Mouse (Mus musculus) embryonic facial prominence, embryonic 15.5 days (tissue): Measurements from ENCODE around the gene Foxk1. TPM values are rescaled to one million over a fixed set of nuclear protein-coding genes. Genes with fewer than 3 reads are reported as not detected.

ENCODE experiments used
- ATAC-seq: fragments of 200-750 bp; cut with Nextera tagmentation; 2 replicates; pipeline ENCODE4 v1.8.0; 2017; ENCODE audit warnings: low read depth, moderate TSS enrichment; ENCODE audit not compliant: insufficient number of reproducible peaks, low FRiP score, low TSS enrichment
- H3K27ac ChIP-seq: fragments of 300-500 bp; sonication (generic); replicated peaks from 2 replicates; pipeline ENCODE4 v1.5.1; 2015; ENCODE audit warnings: mild to moderate bottlenecking, inconsistent platforms
- H3K27me3 ChIP-seq: fragments of 300-500 bp; sonication (generic); 2 replicates; pipeline ENCODE4 v1.6.1; 2015; ENCODE audit warnings: inconsistent platforms
- H3K36me3 ChIP-seq: fragments of 300-500 bp; sonication (generic); 2 replicates; pipeline ENCODE4 v1.6.1; 2015; ENCODE audit warnings: mild to moderate bottlenecking, inconsistent platforms
- H3K4me1 ChIP-seq: fragments of 300-500 bp; sonication (generic); 2 replicates; pipeline ENCODE4 v1.6.1; 2015; ENCODE audit warnings: inconsistent platforms
- H3K4me2 ChIP-seq: fragments of 300-500 bp; sonication (generic); replicated peaks from 2 replicates; pipeline ENCODE4 v1.6.1; 2015; ENCODE audit warnings: mild to moderate bottlenecking, inconsistent platforms
- H3K4me3 ChIP-seq: fragments of 300-500 bp; sonication (generic); replicated peaks from 2 replicates; pipeline ENCODE4 v1.5.1; 2015; ENCODE audit warnings: mild to moderate bottlenecking, inconsistent platforms
- H3K9ac ChIP-seq: fragments of 300-500 bp; sonication (generic); 2 replicates; pipeline ENCODE4 v1.6.1; 2015; ENCODE audit warnings: inconsistent platforms
- H3K9me3 ChIP-seq: fragments of 300-500 bp; sonication (generic); replicated peaks from 2 replicates; pipeline ENCODE4 v1.6.1; 2016; ENCODE audit warnings: inconsistent platforms
- WGBS: fragments of 180-500 bp; shearing (Covaris S2); methylation state at CpG from one replicate; pipeline ENCODE4 v1.1.7; 2015; 5-methylcytosine and 5-hydroxymethylcytosine counted together
- polyA plus RNA-seq: library from polyadenylated mRNA; unstranded; fragments of >200 nt; fragmentation: Nextera tagmentation; extraction: Ambion mirVana; gene quantifications from 2 replicates; pipeline ENCODE4 v1.2.1, GENCODE M21; 2015

Gene Foxk1
- polyA plus RNA-seq, 1 experiment from 2014 or later: 6.6 TPM

DNA sequence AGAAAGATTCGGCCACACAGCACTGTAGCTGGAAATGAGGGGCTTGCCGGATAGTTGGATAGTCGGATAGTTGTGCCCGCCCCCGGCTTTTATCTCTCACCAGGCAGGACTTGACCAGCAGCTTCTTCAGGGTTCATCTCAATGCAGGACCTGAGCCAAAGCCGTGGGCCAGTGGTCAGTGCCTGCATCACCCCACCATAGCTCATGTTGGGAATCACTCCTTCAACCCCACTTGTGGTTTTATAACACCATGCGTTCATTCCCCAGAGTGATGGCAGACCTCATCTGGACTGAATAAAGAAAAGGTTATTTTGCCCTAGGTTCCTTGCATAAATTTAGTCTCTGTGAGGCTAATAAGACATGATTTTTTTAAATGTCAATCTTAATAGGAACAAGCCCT, 9.1 kb downstream of the Foxk1 start:
- Histone ChIP-seq H3K27ac (peak overlapping the region; percentile 58; the same call in 1 of the 2 replicates), H3K9me3 (no peaks in the 10 kb centered on the region), H3K36me3 (peaks cover 5% of the 10 kb centered on the region), H3K9ac (no peak overlapping the region), H3K4me3 (no peak overlapping the region), H3K4me2 (no peak overlapping the region), H3K4me1 (peaks cover 82% of the 10 kb centered on the region), H3K27me3 (no peaks in the 10 kb centered on the region)
- ATAC-seq: no peak
- 31% methylated on average over 7 of the region's 7 CpGs for WGBS

DNA sequence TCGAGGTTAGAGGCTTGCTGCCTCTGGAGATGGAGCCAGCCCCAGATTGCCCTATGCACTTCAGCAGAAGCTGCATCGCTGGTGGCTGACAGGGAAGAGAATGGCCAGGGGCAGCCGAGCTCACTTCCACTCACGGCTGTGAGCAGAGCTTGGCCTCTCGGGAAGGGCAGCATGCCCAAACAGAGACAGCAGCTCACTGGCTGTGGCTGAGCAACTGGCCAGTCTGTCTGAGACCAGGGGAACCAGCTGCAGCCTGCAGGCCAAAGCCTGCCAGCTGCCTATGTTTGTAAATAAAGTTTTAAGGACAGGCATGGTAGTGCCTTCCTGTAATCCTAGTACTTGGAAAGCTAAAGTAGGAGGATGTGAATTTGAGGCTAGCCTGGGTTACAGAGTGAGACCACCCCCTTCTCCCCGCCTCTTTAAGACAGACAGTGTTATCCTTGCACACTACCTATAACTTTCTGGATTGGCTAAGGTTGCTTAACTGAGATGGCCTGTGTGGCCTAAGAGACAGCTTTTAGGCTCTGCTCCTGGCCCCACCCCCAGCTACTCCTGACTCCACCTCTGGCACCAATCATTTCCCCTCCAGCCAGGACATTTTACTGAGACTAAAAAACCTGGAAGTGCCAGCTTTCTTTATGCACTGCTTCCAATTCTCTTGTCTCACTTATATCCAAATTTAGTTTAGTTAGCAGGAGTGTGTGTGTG, 11.5 kb downstream of the Foxk1 start:
- ATAC-seq: no peak
- H3K4me1 ChIP-seq: peaks cover 74% of the 10 kb centered on the region
- no peaks in the 10 kb centered on the region; the same call in 1 of the 2 replicates for H3K36me3 ChIP-seq
- H3K4me3 ChIP-seq: no peak overlapping the region
- H3K27ac ChIP-seq: peak overlapping the region; percentile 63; the same call in 1 of the 2 replicates
- WGBS: 46% methylated on average over 6 of the region's 6 CpGs
- H3K27me3 ChIP-seq: no peaks in the 10 kb centered on the region
- H3K9ac ChIP-seq: no peak overlapping the region
- no peaks in the 10 kb centered on the region for H3K9me3 ChIP-seq
- H3K4me2 ChIP-seq: no peak overlapping the region

DNA sequence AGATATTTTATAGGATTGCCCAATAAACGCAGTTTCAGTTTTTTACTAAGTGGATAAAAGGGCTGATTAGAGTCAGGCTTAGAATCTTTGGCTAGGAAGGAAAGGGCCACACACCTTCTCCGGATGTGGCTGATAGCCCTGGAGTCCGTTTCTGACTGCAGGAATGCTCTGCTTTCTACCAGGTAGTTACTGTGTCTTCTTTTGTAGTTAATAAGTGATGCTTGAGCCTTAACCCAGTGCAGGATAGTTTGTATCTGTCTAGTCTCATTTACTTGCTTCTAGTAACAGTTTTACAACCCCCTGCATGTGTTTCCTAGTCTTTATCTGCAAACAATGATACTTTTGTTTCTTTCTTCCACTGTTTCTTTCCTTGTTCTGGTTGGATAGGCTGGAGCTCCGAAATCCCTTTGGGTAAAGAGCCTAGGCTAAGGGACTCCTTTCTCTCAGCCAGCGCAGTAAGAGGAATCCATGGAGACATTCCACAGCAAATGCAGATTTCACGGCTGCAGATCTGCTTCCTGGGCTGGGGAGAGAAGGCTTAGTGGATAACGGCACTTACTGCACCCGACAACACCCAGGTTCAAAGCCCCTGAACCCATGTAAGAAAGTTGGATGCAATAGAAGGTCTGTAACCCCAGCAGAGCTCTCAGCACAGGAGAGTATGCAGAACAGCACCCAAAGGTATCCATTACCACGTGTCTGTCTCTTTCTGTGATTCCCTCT, 12.6 kb downstream of the Foxk1 start:
- Histone ChIP-seq H3K4me3 (no peak overlapping the region), H3K4me1 (peaks cover 65% of the 10 kb centered on the region), H3K27me3 (no peaks in the 10 kb centered on the region), H3K4me2 (no peak overlapping the region), H3K9me3 (no peaks in the 10 kb centered on the region), H3K9ac (no peak overlapping the region), H3K36me3 (peaks cover 5% of the 10 kb centered on the region), H3K27ac (peak overlapping the region; percentile 39; the same call in 1 of the 2 replicates)
- ATAC-seq: no peak
- 30% methylated on average over 9 of the region's 9 CpGs for WGBS

- no peak for ATAC-seq
- Histone ChIP-seq H3K9ac (no peak overlapping the region), H3K36me3 (peaks cover 20% of the 10 kb centered on the region), H3K4me3 (no peak overlapping the region), H3K9me3 (no peaks in the 10 kb centered on the region), H3K4me2 (no peak overlapping the region), H3K27me3 (no peaks in the 10 kb centered on the region), H3K27ac (no peak overlapping the region), H3K4me1 (peaks cover 49% of the 10 kb centered on the region)
- 62% methylated on average over 6 of the region's 6 CpGs for whole genome bisulfite sequencing
Measured at GRCm38 (mm10) chr5:142415401-142415800, 14.1 kb downstream of the Foxk1 start.

DNA sequence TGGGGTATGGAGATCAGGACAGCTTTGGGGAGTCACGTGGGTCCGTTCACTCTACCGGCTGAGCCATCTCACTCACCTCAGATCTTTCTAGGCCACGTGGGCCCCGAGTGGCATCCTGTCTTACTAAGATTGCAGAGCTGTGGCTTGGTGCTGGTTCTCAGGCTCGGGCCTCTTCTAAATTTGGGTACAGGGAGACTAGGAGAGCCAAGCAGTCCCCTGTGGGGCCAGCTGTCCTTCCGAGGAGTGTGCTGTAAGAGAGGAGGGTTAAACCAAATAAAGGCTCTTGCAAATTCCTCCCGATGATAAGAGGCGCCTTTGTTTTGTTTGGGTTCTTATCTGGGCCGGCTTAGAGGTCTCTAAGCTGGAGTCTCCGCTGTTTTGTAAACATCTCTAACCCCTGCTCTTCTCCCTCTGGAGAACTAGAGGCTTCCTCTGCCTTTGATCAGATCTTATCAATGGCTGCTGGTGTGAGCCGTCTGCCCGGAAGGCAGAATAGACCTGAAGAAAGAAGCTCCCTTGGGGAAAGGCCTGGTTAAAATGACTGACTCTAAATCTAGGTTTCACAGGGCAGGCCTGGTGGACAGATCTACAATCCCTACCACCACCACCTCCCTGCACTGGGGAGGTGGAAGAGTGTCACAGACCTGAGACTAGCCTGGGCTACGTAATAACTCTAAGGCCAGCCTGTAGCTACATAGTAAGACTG, 14.9 kb downstream of the Foxk1 start:
- Histone ChIP-seq H3K27ac (0 out of 2 replicates have a peak overlapping the region, but pooled peaks have one; percentile 24), H3K36me3 (peaks cover 20% of the 10 kb centered on the region), H3K9ac (no peak overlapping the region), H3K27me3 (no peaks in the 10 kb centered on the region), H3K4me2 (no peak overlapping the region), H3K4me1 (peaks cover 41% of the 10 kb centered on the region), H3K4me3 (no peak overlapping the region), H3K9me3 (no peaks in the 10 kb centered on the region)
- WGBS: 30% methylated on average over 14 of the region's 14 CpGs
- no peak for ATAC-seq

DNA sequence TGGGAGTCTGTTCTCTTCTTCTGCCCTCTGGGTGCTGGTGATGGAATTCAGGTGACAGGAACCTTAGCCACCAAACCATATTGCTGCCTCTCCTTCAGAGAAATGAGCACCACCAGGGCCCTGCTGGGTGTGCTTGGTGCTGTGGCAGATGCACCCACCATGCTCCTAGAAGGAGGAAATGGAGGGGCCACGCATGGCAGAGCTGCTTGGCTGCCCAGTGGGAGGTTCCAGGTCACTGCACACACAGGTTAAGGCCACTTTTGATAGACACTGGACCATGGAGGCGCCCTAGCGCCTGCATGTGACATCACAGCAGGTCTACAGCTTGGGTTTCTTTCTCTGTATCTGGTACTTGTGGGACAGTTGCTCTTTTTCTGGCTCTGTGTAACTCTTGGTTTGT, 15.8 kb downstream of the Foxk1 start:
- Histone ChIP-seq H3K9ac (no peak overlapping the region), H3K27ac (no peak overlapping the region), H3K4me2 (no peak overlapping the region), H3K4me3 (no peak overlapping the region), H3K27me3 (no peaks in the 10 kb centered on the region), H3K36me3 (peaks cover 22% of the 10 kb centered on the region), H3K4me1 (peaks cover 41% of the 10 kb centered on the region), H3K9me3 (no peaks in the 10 kb centered on the region)
- 80% methylated on average over 3 of the region's 3 CpGs for WGBS
- ATAC-seq: no peak

- Histone ChIP-seq H3K9me3 (no peaks in the 10 kb centered on the region), H3K36me3 (peaks cover 23% of the 10 kb centered on the region), H3K4me3 (no peak overlapping the region), H3K27ac (no peak overlapping the region), H3K27me3 (no peaks in the 10 kb centered on the region), H3K4me1 (peaks cover 33% of the 10 kb centered on the region), H3K4me2 (no peak overlapping the region), H3K9ac (no peak overlapping the region)
- 75% methylated on average over 9 of the region's 9 CpGs for WGBS
- ATAC-seq: no peak
Measured at GRCm38 (mm10) chr5:142417876-142418275, 16.6 kb downstream of the Foxk1 start.

GRCm38 (mm10) chr5:142418419-142418818, 17.1 kb downstream of the Foxk1 start:
- Histone ChIP-seq H3K4me3 (no peak overlapping the region), H3K36me3 (peaks cover 23% of the 10 kb centered on the region), H3K9ac (no peak overlapping the region), H3K9me3 (no peaks in the 10 kb centered on the region), H3K27ac (no peak overlapping the region), H3K4me1 (peaks cover 28% of the 10 kb centered on the region), H3K4me2 (no peak overlapping the region), H3K27me3 (no peaks in the 10 kb centered on the region)
- WGBS: 90% methylated on average over 4 of the region's 4 CpGs
- ATAC-seq: no peak

DNA sequence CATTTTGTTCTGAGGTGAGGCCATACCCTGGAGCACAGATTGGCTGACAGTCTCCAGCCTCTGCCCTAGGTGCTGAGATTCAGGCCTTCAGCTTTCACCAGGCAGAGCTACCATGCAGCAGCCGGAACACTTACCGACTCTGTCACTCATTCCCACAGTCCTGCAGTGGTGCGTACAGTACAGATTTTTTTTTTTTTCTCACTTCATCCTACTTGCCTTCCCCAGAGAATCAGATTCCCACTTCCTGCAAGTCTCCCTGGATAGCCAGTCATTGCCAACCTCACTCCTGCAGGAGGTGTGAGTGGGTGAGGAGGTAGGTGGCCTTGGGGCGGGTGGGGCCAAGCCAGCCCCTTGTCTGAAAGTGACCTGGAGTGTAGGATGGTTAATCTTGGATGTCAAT, 19.0 kb downstream of the Foxk1 start:
- H3K27ac ChIP-seq: no peak overlapping the region
- no peak overlapping the region for H3K4me3 ChIP-seq
- peaks cover 28% of the 10 kb centered on the region for H3K4me1 ChIP-seq
- no peak for ATAC-seq
- H3K9ac ChIP-seq: no peak overlapping the region
- no peaks in the 10 kb centered on the region for H3K9me3 ChIP-seq
- no peak overlapping the region for H3K4me2 ChIP-seq
- H3K36me3 ChIP-seq: peaks cover 23% of the 10 kb centered on the region
- WGBS: 88% methylated on average over 4 of the region's 4 CpGs
- H3K27me3 ChIP-seq: no peaks in the 10 kb centered on the region

DNA sequence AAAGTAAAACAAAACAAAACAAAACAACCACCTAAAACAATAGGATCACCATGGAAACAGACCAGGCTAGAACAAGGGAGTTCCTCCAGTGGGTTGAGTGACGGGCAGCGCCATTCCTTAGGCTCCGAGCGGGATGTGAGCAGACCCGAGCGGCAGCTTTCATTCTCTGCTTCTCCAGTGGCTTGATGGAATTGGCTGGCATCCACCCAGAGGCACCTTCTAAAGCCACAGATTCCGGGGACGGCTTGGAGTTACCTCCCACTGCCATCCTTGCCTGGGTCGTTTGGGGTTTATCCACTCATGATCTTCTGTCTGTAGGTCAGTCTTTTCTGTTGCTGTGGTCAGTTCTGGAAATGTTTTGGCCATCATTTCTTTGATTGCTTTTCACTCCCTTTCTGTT, 19.6 kb downstream of the Foxk1 start:
- WGBS: 79% methylated on average over 9 of the region's 9 CpGs
- Histone ChIP-seq H3K4me3 (no peak overlapping the region), H3K9ac (no peak overlapping the region), H3K27ac (no peak overlapping the region), H3K36me3 (peaks cover 23% of the 10 kb centered on the region), H3K27me3 (no peaks in the 10 kb centered on the region), H3K9me3 (no peaks in the 10 kb centered on the region), H3K4me2 (no peak overlapping the region), H3K4me1 (peaks cover 29% of the 10 kb centered on the region)
- ATAC-seq: no peak

DNA sequence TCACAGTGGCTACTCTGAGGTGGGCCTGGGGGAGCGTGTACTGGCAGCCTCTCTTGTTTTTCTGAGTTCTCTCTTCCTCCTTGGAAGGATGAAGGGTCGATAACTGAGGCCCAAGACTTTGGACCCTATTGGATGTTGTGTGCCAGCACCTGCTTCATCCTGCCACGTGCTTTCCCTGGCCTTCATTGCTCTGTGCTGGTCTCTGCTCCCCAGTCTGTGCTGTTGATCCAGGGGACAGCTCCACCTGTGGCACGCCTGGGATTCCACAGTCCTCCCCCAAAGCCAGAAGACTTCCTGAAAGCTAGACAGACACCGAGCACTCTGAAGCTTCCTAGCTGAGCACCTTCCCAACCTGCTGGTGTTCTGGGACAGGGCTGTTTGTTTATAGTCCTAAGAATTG, 20.6 kb downstream of the Foxk1 start:
- Histone ChIP-seq H3K4me1 (peaks cover 28% of the 10 kb centered on the region), H3K27me3 (no peaks in the 10 kb centered on the region), H3K4me2 (no peak overlapping the region), H3K36me3 (peaks cover 23% of the 10 kb centered on the region), H3K4me3 (no peak overlapping the region), H3K9ac (no peak overlapping the region), H3K9me3 (no peaks in the 10 kb centered on the region), H3K27ac (no peak overlapping the region)
- ATAC-seq: no peak
- WGBS: 79% methylated on average over 5 of the region's 5 CpGs
